Mouse (Mus musculus) kidney, postnatal 4 days (tissue): Measurements from ENCODE around the gene Gm21904.
"Not testable (repeated sequence)": the region's sequence is repeated elsewhere in the genome, so short reads cannot be mapped to it uniquely, and the experiment has no call there.

Experiments
- DNase-seq, 2 experiments: peaks; one replicate each; pipeline ENCODE4 v3.0.0; 2021; ENCODE audit warnings: mixed read lengths in 2 of 2

Gm21904 gene

GRCm38 (mm10) chrY:17846166-17846565 lies at the start of gene Gm21904:
Gm21904 (minus strand) TSS chrY:17846266.
- DNase-seq, result not testable (repeated sequence)

- not testable (repeated sequence) for DNase-seq
Measured at GRCm38 (mm10) chrY:17874441-17874840, 28.4 kb upstream of the Gm21904 start, which contains the start of the genes Gm20772 and Gm20831. Gm20772 (plus strand) TSS chrY:17874741. Gm20831 (plus strand) TSS chrY:17874741.
